Mouse (Mus musculus) neural tube, embryonic 11.5 days (tissue): Measurements from ENCODE around the gene Tspoap1. TPM values are rescaled to one million over a fixed set of nuclear protein-coding genes. Genes with fewer than 3 reads are reported as not detected.
A peak's percentile ranks its signal among the peaks of the same experiment; 100 is the strongest.

Experiments
- ATAC-seq: fragments of 200-750 bp; cut with Nextera tagmentation; 2 replicates; pipeline ENCODE4 v1.8.0; 2017; ENCODE audit warnings: moderate number of reproducible peaks, mild to moderate bottlenecking, moderate TSS enrichment, moderate library complexity; ENCODE audit not compliant: insufficient read depth, low FRiP score, low TSS enrichment
- DNase-seq: peaks from one replicate; pipeline ENCODE4 v3.0.0-alpha.2; 2015; ENCODE audit warnings: low spot score
- H3K27ac ChIP-seq: fragments of 300-500 bp; sonication (generic); 2 replicates; pipeline ENCODE4 v1.5.1; 2014; ENCODE audit warnings: low read depth, mild to moderate bottlenecking, low read length
- H3K27me3 ChIP-seq: fragments of 300-500 bp; sonication (generic); 2 replicates; pipeline ENCODE4 v1.6.1; 2014; ENCODE audit warnings: mild to moderate bottlenecking, low read length, mixed read lengths; ENCODE audit not compliant: control insufficient read depth, insufficient read depth
- H3K36me3 ChIP-seq: fragments of 300-500 bp; sonication (generic); 2 replicates; pipeline ENCODE4 v1.6.1; 2014; ENCODE audit warnings: mild to moderate bottlenecking, low read length, moderate library complexity, mixed read lengths; ENCODE audit not compliant: control insufficient read depth, insufficient read depth
- H3K4me1 ChIP-seq: fragments of 300-500 bp; sonication (generic); 2 replicates; pipeline ENCODE4 v1.6.1; 2014; ENCODE audit warnings: low read length, mixed read lengths; ENCODE audit not compliant: control insufficient read depth, insufficient read depth
- H3K4me2 ChIP-seq: fragments of 300-500 bp; sonication (generic); 2 replicates; pipeline ENCODE4 v1.6.1; 2014; ENCODE audit warnings: low read depth, mild to moderate bottlenecking, moderate library complexity
- H3K4me3 ChIP-seq: fragments of 300-500 bp; sonication (generic); 2 replicates; pipeline ENCODE4 v1.5.1; 2014; ENCODE audit warnings: low read depth, low read length
- H3K9ac ChIP-seq: fragments of 300-500 bp; sonication (generic); 2 replicates; pipeline ENCODE4 v1.6.1; 2014; ENCODE audit warnings: mild to moderate bottlenecking, low read length
- H3K9me3 ChIP-seq: fragments of 300-500 bp; sonication (generic); 2 replicates; pipeline ENCODE4 v1.6.1; 2016; ENCODE audit warnings: low read length; ENCODE audit not compliant: control insufficient read depth
- WGBS: fragments of 180-500 bp; shearing (Covaris S2); extraction: QIAGEN DNeasy Blood & Tissue Kit; methylation state at CpG from one replicate; pipeline ENCODE4 v1.1.7; 2014; 5-methylcytosine and 5-hydroxymethylcytosine counted together
- polyA plus RNA-seq: library from polyadenylated mRNA; unstranded; fragments of >200 nt; fragmentation: Nextera tagmentation; extraction: Ambion mirVana; gene quantifications from 2 replicates; pipeline ENCODE4 v1.2.1, GENCODE M21; 2014

Tspoap1 gene
- polyA plus RNA-seq, 1 experiment from 2014 or later: 5.4 TPM

GRCm38 (mm10) chr11:87802621-87803020, 42.3 kb downstream of the Tspoap1 start:
- ATAC-seq: no peak
- H3K4me2 ChIP-seq: no peak overlapping the region
- WGBS: 50% methylated on average over 14 of the region's 14 CpGs
- H3K27ac ChIP-seq: no peak overlapping the region
- no peak overlapping the region for H3K9ac ChIP-seq
- no peaks in the 10 kb centered on the region for H3K36me3 ChIP-seq
- H3K4me1 ChIP-seq: no peaks in the 10 kb centered on the region
- DNase-seq: peak; percentile 55
- no peak overlapping the region for H3K4me3 ChIP-seq
- H3K9me3 ChIP-seq: no peaks in the 10 kb centered on the region
- no peaks in the 10 kb centered on the region for H3K27me3 ChIP-seq

GRCm38 (mm10) chr11:87805448-87805847, 45.1 kb downstream of the Tspoap1 start:
- H3K4me3 ChIP-seq: no peak overlapping the region
- H3K36me3 ChIP-seq: no peaks in the 10 kb centered on the region
- no peak overlapping the region for H3K27ac ChIP-seq
- H3K9me3 ChIP-seq: no peaks in the 10 kb centered on the region
- H3K27me3 ChIP-seq: no peaks in the 10 kb centered on the region
- DNase-seq (no peak), ATAC-seq (no peak)
- no peak overlapping the region for H3K9ac ChIP-seq
- H3K4me2 ChIP-seq: no peak overlapping the region
- H3K4me1 ChIP-seq: no peaks in the 10 kb centered on the region
- WGBS: 68% methylated on average over 1 of the region's 1 CpGs

GRCm38 (mm10) chr11:87807433-87807832, 47.1 kb downstream of the Tspoap1 start:
- H3K27me3 ChIP-seq: no peaks in the 10 kb centered on the region
- ATAC-seq (no peak), DNase-seq (no peak)
- no peaks in the 10 kb centered on the region for H3K4me1 ChIP-seq
- no peaks in the 10 kb centered on the region for H3K9me3 ChIP-seq
- no peak overlapping the region for H3K4me3 ChIP-seq
- H3K9ac ChIP-seq: no peak overlapping the region
- no peak overlapping the region for H3K4me2 ChIP-seq
- no peaks in the 10 kb centered on the region for H3K36me3 ChIP-seq
- WGBS: 86% methylated on average over 6 of the region's 6 CpGs
- no peak overlapping the region for H3K27ac ChIP-seq

- DNase-seq (no peak), ATAC-seq (no peak)
- Histone ChIP-seq H3K27ac (no peak overlapping the region), H3K9ac (no peak overlapping the region), H3K4me1 (no peaks in the 10 kb centered on the region), H3K4me3 (no peak overlapping the region), H3K4me2 (no peak overlapping the region), H3K9me3 (no peaks in the 10 kb centered on the region), H3K27me3 (no peaks in the 10 kb centered on the region), H3K36me3 (no peaks in the 10 kb centered on the region)
- 87% methylated on average over 7 of the region's 7 CpGs for WGBS
Observed at GRCm38 (mm10) chr11:87808236-87808635, 47.9 kb downstream of the Tspoap1 start.

GRCm38 (mm10) chr11:87811396-87811795, 51.1 kb downstream of the Tspoap1 start:
- WGBS: 52% methylated on average over 3 of the region's 4 CpGs
- no peaks in the 10 kb centered on the region for H3K9me3 ChIP-seq
- no peak overlapping the region for H3K9ac ChIP-seq
- H3K27me3 ChIP-seq: no peaks in the 10 kb centered on the region
- H3K4me3 ChIP-seq: no peak overlapping the region
- no peak overlapping the region for H3K27ac ChIP-seq
- no peaks in the 10 kb centered on the region for H3K36me3 ChIP-seq
- ATAC-seq (no peak), DNase-seq (no peak)
- H3K4me1 ChIP-seq: no peaks in the 10 kb centered on the region
- no peak overlapping the region for H3K4me2 ChIP-seq

GRCm38 (mm10) chr11:87814831-87815230, 54.5 kb downstream of the Tspoap1 start:
- no peak overlapping the region for H3K4me3 ChIP-seq
- H3K9me3 ChIP-seq: no peaks in the 10 kb centered on the region
- H3K9ac ChIP-seq: no peak overlapping the region
- H3K4me1 ChIP-seq: no peaks in the 10 kb centered on the region
- H3K27ac ChIP-seq: no peak overlapping the region
- H3K27me3 ChIP-seq: no peaks in the 10 kb centered on the region
- no peak for ATAC-seq
- no peak for DNase-seq
- H3K36me3 ChIP-seq: no peaks in the 10 kb centered on the region
- no peak overlapping the region for H3K4me2 ChIP-seq
- 74% methylated on average over 8 of the region's 8 CpGs for WGBS

- WGBS: 4% methylated on average over 31 of the region's 31 CpGs
- no peak overlapping the region for H3K27ac ChIP-seq
Observed at GRCm38 (mm10) chr11:87816707-87817442, 56.5 kb downstream of the Tspoap1 start.

GRCm38 (mm10) chr11:87817443-87817773, 57.1 kb downstream of the Tspoap1 start:
- ATAC-seq: no peak
- no peak for DNase-seq
- H3K9ac ChIP-seq: peak overlapping the region; percentile 55
- no peaks in the 10 kb centered on the region for H3K36me3 ChIP-seq
- no peak overlapping the region for H3K27ac ChIP-seq
- peak overlapping the region; percentile 54 for H3K4me2 ChIP-seq
- H3K4me1 ChIP-seq: no peaks in the 10 kb centered on the region
- H3K27me3 ChIP-seq: no peaks in the 10 kb centered on the region
- no peaks in the 10 kb centered on the region for H3K9me3 ChIP-seq
- 30% methylated on average over 4 of the region's 4 CpGs for WGBS
- peak overlapping the region; percentile 29 for H3K4me3 ChIP-seq

More at GRCm38 (mm10) chr11:87816707-87817442, 56.5 kb downstream of the Tspoap1 start:
- peak overlapping the region; percentile 54 for H3K4me2 ChIP-seq
- H3K9ac ChIP-seq: peak overlapping the region; percentile 55
- H3K27me3 ChIP-seq: no peaks in the 10 kb centered on the region
- no peaks in the 10 kb centered on the region for H3K9me3 ChIP-seq
- H3K4me1 ChIP-seq: no peaks in the 10 kb centered on the region
- ATAC-seq (peak; percentile 72), DNase-seq (peak; percentile 75)
- peak overlapping the region; percentile 29 for H3K4me3 ChIP-seq
- H3K36me3 ChIP-seq: no peaks in the 10 kb centered on the region

GRCm38 (mm10) chr11:87821502-87821901, 61.2 kb downstream of the Tspoap1 start:
- H3K27me3 ChIP-seq: no peaks in the 10 kb centered on the region
- no peak overlapping the region for H3K4me3 ChIP-seq
- H3K4me2 ChIP-seq: no peak overlapping the region
- DNase-seq: no peak
- WGBS: 52% methylated on average over 5 of the region's 5 CpGs
- H3K9ac ChIP-seq: no peak overlapping the region
- no peaks in the 10 kb centered on the region for H3K9me3 ChIP-seq
- no peaks in the 10 kb centered on the region for H3K36me3 ChIP-seq
- no peak for ATAC-seq
- H3K27ac ChIP-seq: no peak overlapping the region
- H3K4me1 ChIP-seq: no peaks in the 10 kb centered on the region
